Mouse (Mus musculus): ENCODE measurements at regions not wholly inside any gene's neighbourhood (a gene's known extent, or its start where the extent isn't known, plus 50 kb on each side); places are given as distances from the start of the nearest gene placed in this dataset.

DNA sequence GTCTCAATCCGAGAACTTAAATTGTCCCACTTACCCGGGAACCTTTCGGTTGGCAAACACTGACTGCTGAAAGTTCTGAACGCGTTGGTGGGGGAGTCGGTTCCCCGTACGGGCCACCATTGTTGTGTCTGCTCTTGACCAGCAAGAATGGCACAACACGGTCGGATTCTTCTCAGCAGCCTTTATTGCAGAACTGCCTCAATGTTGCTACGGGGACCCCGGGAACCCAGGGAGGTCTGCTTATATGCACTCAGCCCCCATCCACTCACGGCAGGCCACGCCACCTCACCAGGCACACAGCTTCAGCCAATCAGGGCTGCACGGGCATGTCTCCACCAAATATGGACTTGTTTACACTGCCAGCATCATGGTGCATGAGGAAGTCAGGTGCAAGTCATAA, 249.2 kb upstream of the Lrrn1 start:
- no peak for ATAC-seq (replicated peaks; ENCODE audit: low FRiP score, low TSS enrichment, poor library complexity, severe bottlenecking)

DNA sequence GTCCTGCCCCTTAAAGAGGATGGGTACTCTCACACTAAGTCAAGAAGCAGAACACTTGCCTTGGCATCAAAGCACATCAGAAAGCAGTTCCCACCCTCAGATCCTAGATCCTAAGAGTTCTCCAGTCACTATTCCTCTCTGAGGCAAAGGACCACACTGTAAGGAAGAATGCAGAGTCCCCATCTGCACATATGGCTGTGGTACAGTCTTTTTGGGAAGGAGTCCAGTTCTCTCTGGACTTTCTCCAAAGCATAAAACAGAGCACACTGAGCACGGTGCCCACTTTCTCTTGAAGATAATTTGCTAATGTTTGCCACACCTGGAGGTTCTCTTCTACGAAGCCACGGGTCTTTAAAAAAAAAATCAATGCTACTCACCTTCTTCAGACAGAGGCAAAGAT, 238.7 kb upstream of the Lrrn1 start:
- ATAC-seq (replicated peaks; ENCODE audit: low FRiP score, low TSS enrichment, poor library complexity, severe bottlenecking) = no peak

DNA sequence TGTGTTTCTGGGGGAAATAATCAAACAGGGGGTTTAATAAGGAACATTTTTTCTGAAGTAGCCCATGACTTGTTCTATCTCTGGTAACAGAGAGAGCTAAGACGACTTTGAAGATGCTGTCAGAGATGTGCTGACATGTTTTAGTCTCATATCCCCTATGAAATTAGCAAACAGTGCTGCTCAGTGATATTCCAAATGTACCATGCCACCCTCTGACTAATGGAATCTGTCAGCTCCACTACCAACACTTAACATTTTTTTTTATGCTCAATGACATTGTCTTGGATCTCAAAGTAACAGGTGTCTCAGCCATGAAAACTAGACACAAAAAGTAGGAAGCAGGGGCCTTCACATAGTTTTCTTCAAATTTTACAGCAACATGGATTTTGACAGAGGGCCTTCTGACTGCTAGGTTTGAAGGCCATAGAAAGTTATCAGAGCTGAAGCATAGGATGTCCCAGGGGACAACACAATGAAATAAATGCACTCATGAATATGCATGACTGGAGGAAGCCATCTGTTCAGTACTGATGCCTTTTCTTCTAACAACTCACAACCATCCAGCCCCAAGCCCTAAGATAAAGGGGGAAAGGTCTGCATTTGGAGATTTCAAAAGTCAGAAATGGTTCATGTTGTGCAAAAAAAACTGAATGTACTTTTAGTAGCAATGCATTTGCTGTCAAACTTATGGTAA, 225.7 kb upstream of the Lrrn1 start:
- no peak for ATAC-seq (replicated peaks; ENCODE audit: low FRiP score, low TSS enrichment, poor library complexity, severe bottlenecking)

DNA sequence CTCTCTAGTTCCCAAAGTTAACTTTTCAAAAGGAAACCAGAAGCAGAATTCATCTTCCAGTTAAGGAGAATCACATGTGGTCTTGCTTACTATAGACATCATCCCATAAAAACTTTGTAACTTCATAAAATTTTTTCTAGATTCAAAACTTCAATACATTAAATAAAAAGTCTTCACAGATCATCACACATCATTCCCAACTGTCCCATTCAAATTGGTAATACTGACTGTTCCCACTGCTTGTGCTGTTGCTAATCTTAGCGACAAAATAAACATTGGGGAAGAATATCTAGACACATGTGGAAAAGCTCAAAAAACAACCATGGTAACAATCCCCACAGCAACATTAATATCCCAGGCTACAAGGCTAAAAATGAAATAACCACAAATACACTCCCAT, 210.0 kb upstream of the Lrrn1 start:
- no peak for ATAC-seq (replicated peaks; ENCODE audit: low FRiP score, low TSS enrichment, poor library complexity, severe bottlenecking)

- ATAC-seq (replicated peaks; ENCODE audit: low FRiP score, low TSS enrichment, poor library complexity, severe bottlenecking) = no peak
These were observed 179.1 kb upstream of the Lrrn1 start for GRCm38 (mm10) chr6:107350503-107350902.

DNA sequence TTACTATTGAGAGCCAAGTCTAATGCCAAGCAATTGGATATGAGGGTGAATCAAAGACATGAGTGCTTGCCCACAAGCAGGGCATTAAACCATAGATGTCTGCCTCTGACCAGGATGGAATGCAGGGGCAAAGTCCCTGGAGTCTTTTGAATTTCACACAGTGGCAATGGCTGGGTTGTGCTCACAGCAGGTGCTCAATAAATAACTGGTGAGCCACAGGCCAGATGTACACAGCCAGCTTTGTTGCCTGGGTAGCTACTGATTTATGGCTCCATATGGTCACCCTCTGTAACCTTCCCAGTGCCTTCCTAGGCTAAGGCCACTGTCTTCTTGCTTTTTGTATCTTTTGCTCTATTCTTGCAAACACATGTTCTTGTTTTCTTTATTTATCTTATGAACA, 154.3 kb upstream of the Lrrn1 start:
- ATAC-seq (replicated peaks; ENCODE audit: low FRiP score, low TSS enrichment, poor library complexity, severe bottlenecking) = no peak

DNA sequence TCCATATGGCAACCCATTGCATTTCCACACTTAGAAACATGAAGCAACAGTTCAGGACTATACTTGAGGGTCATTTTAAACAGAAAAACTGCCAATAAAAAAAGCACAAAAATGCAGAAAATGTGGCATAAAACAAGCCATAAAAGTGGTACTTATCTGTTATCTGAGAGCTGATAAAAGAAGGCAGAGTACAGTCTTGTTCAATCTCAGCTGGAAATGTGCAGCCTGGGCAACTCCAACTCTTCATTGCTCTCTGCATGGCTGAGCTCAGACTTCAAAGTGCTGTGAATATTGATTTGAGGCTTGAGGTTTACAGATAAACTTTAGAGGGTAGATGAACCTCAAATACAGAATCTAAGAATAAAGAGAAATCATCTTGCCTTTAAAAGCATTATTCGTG, 151.1 kb upstream of the Lrrn1 start:
- no peak for ATAC-seq (replicated peaks; ENCODE audit: low FRiP score, low TSS enrichment, poor library complexity, severe bottlenecking)

DNA sequence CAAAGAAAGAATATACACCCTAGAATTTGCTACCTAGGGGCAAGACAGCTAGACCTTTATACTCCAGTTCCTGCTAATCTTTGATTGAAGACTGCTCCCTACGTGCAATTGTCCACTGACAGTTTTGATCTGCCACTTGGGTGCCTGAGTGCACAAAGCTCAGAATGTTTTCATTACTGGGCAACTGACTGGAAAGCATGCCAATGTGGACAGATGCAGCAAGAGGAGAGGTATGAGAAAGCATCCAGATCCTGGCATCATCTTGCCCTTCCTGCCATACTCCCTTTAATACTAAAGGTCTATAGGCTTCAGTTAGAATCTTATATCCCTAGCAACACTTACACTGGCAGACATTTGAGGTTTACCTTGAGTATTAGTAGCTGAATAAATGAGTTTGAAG, 148.9 kb upstream of the Lrrn1 start:
- ATAC-seq (replicated peaks; ENCODE audit: low FRiP score, low TSS enrichment, poor library complexity, severe bottlenecking) = no peak

GRCm38 (mm10) chr6:107386094-107386678, 143.4 kb upstream of the Lrrn1 start:
- ATAC-seq (replicated peaks; ENCODE audit: low FRiP score, low TSS enrichment, poor library complexity, severe bottlenecking) = no peak

GRCm38 (mm10) chr6:107389892-107390291, 139.7 kb upstream of the Lrrn1 start:
- ATAC-seq (replicated peaks; ENCODE audit: low FRiP score, low TSS enrichment, poor library complexity, severe bottlenecking) = no peak

DNA sequence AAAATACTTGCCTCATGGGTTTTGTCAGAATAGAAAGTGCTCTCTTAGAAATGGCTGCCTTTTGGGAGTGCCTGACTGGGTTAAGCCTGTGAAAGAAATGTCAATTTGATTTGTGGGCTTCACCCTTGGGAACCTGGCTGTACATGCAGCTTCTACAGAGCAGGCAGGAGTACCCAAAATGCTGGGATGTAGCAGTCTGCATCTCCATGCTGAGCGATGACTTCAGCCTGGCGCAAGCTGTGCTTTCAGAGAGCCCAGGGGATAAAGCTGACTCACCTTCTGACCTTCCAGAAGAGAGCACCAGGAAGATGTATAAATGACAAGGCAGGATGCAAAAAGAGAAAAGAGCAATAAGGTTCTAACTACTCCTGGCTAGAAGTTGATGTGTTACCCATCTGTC, 135.0 kb upstream of the Lrrn1 start:
- ATAC-seq (replicated peaks; ENCODE audit: low FRiP score, low TSS enrichment, poor library complexity, severe bottlenecking) = no peak

DNA sequence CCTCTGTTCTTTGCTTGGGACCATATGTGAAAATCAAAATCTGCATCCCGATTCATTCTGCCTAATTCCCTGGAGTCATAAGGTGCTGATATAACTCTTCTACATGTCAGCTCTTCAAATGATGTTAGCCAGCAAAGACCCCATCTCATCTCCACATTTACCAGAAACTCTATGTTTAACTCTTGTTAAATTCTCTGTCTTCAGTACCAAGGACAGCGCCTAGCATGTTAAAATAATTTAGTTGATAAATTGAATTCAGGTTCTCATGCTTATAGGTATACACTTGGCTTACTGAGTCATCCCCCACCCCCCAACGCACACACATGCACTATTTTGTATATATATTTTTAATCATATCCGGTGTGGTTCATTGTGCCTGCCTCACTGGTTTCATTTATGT, 113.8 kb upstream of the Lrrn1 start:
- ATAC-seq (replicated peaks; ENCODE audit: low FRiP score, low TSS enrichment, poor library complexity, severe bottlenecking) = no peak

GRCm38 (mm10) chr6:107422091-107422490, 107.5 kb upstream of the Lrrn1 start:
- ATAC-seq (replicated peaks; ENCODE audit: low FRiP score, low TSS enrichment, poor library complexity, severe bottlenecking) = no peak

DNA sequence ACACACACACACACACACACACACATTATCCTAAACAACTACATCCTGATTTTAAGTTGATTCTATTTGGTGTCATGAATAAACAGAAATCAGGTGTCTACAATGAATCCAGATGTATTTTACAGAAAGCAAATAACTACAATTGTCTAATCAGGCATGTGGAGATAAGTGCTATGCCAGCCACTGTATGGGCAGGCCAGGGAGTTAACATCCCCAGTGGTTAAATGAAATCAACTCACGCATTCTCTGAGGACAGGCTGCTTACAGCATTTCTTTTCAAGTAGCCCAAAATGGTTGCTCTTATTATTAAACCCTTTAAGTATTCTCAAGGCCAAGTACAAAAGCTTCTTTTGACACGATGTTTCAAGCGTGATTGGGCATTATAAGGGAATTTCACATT, 103.0 kb upstream of the Lrrn1 start:
- no peak for ATAC-seq (replicated peaks; ENCODE audit: low FRiP score, low TSS enrichment, poor library complexity, severe bottlenecking)

DNA sequence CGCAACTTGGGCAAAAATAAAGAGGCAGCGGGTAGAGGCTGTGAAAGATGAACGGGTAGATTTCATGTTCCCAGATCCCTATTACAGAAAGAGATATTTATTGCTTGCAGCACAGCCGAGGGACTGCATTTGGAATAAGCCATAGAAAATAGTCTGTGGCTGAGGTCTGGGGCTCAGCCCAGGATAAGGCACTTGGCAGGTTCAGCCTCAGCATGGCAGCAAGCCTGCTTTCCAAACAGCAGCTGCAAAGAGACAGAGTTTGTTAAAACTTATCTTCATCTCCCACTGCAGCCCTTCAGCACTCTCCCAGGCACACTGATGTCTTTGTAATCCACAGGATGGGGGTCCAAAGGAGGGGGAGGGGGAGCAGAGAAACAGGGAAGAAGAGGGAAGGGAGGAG, 98.5 kb upstream of the Lrrn1 start:
- no peak for ATAC-seq (replicated peaks; ENCODE audit: low FRiP score, low TSS enrichment, poor library complexity, severe bottlenecking)

- ATAC-seq (replicated peaks; ENCODE audit: low FRiP score, low TSS enrichment, poor library complexity, severe bottlenecking) = no peak
These were observed 87.5 kb upstream of the Lrrn1 start for GRCm38 (mm10) chr6:107442058-107442457.

DNA sequence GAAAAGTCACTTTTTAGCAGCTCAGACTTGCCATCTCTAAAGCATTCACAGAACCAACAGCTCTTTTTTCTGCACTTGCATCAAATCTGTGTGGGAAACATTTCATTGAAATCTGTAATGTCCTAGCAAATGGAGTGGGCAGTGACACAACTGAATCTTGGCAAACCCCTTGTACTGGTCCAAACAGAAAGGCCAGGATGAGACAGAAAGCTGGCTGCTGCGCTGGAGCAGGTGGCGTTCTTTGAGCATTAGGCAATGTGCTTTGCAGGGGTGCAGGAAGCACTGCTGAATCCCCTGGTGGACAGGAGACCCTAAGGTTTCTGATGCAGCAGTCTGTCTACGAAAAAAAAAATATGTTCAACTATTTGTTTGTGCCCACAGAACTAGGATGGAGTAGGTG, 85.2 kb upstream of the Lrrn1 start:
- no peak for ATAC-seq (replicated peaks; ENCODE audit: low FRiP score, low TSS enrichment, poor library complexity, severe bottlenecking)

DNA sequence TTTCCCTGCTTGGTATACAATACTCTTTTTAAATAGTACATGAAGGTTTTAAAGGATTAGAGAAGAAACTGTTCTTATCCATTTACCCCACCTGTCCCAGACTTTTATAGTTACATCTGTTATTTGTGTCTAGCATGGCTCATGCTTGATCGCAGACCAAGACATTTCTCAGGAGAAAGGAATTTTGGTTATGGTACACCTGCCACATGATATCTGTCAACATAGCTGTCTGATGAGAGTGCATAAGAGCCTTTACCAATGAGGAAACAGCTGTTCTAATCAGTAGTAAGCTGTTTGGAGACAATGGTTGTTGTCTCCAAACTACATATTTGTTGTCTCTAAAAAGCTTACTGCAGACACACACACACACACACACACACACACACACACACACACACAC, 70.3 kb upstream of the Lrrn1 start:
- ATAC-seq (replicated peaks; ENCODE audit: low FRiP score, low TSS enrichment, poor library complexity, severe bottlenecking) = no peak

GRCm38 (mm10) chr6:107462440-107462839, 67.1 kb upstream of the Lrrn1 start:
- no peak for ATAC-seq (replicated peaks; ENCODE audit: low FRiP score, low TSS enrichment, poor library complexity, severe bottlenecking)

DNA sequence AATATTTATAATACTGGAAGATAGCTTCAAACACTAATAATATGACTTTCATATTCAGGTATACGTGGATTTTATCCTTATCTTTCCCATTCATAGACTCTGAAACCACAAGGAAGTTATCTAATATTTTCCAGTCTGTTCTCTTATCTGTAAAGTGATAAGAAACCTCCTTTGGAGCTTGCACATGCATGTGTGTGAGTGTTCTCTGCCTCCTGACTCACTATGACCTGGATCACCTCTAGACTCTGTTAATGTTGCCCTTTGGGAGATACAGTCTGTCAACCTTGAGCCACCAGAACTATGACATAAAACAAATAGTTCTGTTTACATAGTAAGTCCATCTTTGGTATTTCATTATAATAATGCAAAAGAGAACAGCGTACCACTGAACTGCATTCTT, 56.2 kb upstream of the Lrrn1 start:
- ATAC-seq (replicated peaks; ENCODE audit: low FRiP score, low TSS enrichment, poor library complexity, severe bottlenecking) = no peak

GRCm38 (mm10) chr6:107474125-107474524, 55.4 kb upstream of the Lrrn1 start:
- ATAC-seq (replicated peaks; ENCODE audit: low FRiP score, low TSS enrichment, poor library complexity, severe bottlenecking) = no peak
